Mouse (Mus musculus): ENCODE data around the gene Barhl2.

DNA sequence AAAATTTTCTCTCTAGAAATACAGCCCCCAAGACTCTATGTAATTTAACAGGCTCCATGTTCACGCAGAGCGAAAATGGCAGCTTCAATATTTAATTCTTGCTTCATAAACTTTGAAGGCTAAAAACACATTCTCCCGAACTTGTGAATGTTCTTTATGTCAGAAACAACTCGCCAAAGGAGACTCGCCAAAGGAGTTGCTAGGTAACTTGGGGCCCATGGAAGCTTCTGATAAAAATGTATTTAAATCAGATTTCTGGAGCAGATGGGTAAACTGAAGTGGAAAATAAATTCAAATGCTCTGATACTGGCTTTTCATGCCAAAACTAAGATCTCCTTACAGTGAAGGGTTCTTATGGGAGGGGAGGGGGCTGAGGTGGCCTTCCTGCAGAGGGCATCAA, 48.1 kb upstream of the Barhl2 start:
- TF ChIP-seq CTCF (IDR thresholded peaks at IDR 0.05; ENCODE audit: low read depth, low read length): no peak
- TF ChIP-seq TAL1 (conservative IDR thresholded peaks at IDR 0.05; ENCODE audit: low read depth, low read length): no peak
- no peak for TF ChIP-seq GATA1 (IDR thresholded peaks at IDR 0.05; ENCODE audit: borderline replicate concordance, low read length)
- TF ChIP-seq POLR2AphosphoS5 (IDR thresholded peaks at IDR 0.05; ENCODE audit: insufficient replicate concordance, low read depth, low read length): no peak

All from G1E (cell line).